Mouse (Mus musculus) liver, postnatal 0 days (tissue): ENCODE data around the gene Gp9. TPM values are rescaled to one million over a fixed set of nuclear protein-coding genes. Genes with fewer than 3 reads are reported as not detected.

ENCODE experiments used
- ATAC-seq: fragments of 200-750 bp; cut with Nextera tagmentation; 2 replicates; pipeline ENCODE4 v1.8.0; 2017; ENCODE audit warnings: mild to moderate bottlenecking, moderate library complexity
- DNase-seq: peaks from one replicate; pipeline ENCODE4 v3.0.0-alpha.2; 2016
- H3K27ac ChIP-seq: fragments of 300-500 bp; sonication (generic); 2 replicates; pipeline ENCODE4 v1.5.1; 2014; ENCODE audit warnings: antibody characterized with exemption, moderate library complexity, mild to moderate bottlenecking, low read depth
- H3K27me3 ChIP-seq: fragments of 300-500 bp; sonication (generic); 2 replicates; pipeline ENCODE4 v1.6.1; 2014; ENCODE audit warnings: low read length, control low read depth, mixed read lengths; ENCODE audit not compliant: insufficient read depth
- H3K36me3 ChIP-seq: fragments of 300-500 bp; sonication (generic); replicated peaks from 2 replicates; pipeline ENCODE4 v1.6.1; 2014; ENCODE audit warnings: mild to moderate bottlenecking, control low read depth, low read length, moderate library complexity, mixed read lengths; ENCODE audit not compliant: insufficient read depth
- H3K4me1 ChIP-seq: fragments of 300-500 bp; sonication (generic); 2 replicates; pipeline ENCODE4 v1.6.1; 2014; ENCODE audit warnings: antibody characterized with exemption, mild to moderate bottlenecking, control low read depth; ENCODE audit not compliant: insufficient read depth
- H3K4me2 ChIP-seq: fragments of 300-500 bp; sonication (generic); 2 replicates; pipeline ENCODE4 v1.6.1; 2014; ENCODE audit warnings: low read depth, mild to moderate bottlenecking, low read length, moderate library complexity, mixed read lengths
- H3K4me3 ChIP-seq: fragments of 300-500 bp; sonication (generic); 2 replicates; pipeline ENCODE4 v1.5.1; 2014; ENCODE audit warnings: low read depth, low read length
- H3K9ac ChIP-seq: fragments of 300-500 bp; sonication (generic); replicated peaks from 2 replicates; pipeline ENCODE4 v1.6.1; 2014; ENCODE audit warnings: mild to moderate bottlenecking, moderate library complexity
- H3K9me3 ChIP-seq: fragments of 300-500 bp; sonication (generic); 2 replicates; pipeline ENCODE4 v1.6.1; 2016; ENCODE audit warnings: mild to moderate bottlenecking, control low read depth, low read length, mixed read lengths
- CTCF ChIP-seq: sonication (generic); IDR thresholded peaks from 2 replicates; pipeline ENCODE4 v1.5.1; 2016; ENCODE audit warnings: antibody characterized with exemption, low read depth
- EP300 ChIP-seq: IDR thresholded peaks from 2 replicates; pipeline ENCODE4 v1.6.1; 2016; ENCODE audit warnings: antibody characterized with exemption, low read depth, mild to moderate bottlenecking
- WGBS: fragments of 180-500 bp; shearing (Covaris S2); extraction: QIAGEN DNeasy Blood & Tissue Kit; methylation state at CpG from one replicate; pipeline ENCODE4 v1.1.7; 2014; ENCODE audit not compliant: insufficient replicate concordance; 5-methylcytosine and 5-hydroxymethylcytosine counted together
- polyA plus RNA-seq: library from polyadenylated mRNA; unstranded; fragments of >200 nt; fragmentation: Nextera tagmentation; extraction: Ambion mirVana; gene quantifications from 2 replicates; pipeline ENCODE4 v1.2.1, GENCODE M21; 2015

Gene Gp9
- polyA plus RNA-seq, 1 experiment from 2014 or later = 38.0 TPM

GRCm38 (mm10) chr6:87804036-87804435 is 26.2 kb downstream of the Gp9 start:
- TF ChIP-seq CTCF (no peak), EP300 (no peak)
- no peak for DNase-seq
- Histone ChIP-seq H3K36me3 (peaks cover 53% of the 10 kb centered on the region), H3K27ac (no peak overlapping the region), H3K9ac (no peak overlapping the region), H3K4me2 (no peak overlapping the region), H3K4me3 (no peak overlapping the region), H3K9me3 (no peaks in the 10 kb centered on the region), H3K4me1 (peaks cover 46% of the 10 kb centered on the region), H3K27me3 (no peaks in the 10 kb centered on the region)
- no peak for ATAC-seq
- 42% methylated on average over 1 of the region's 1 CpGs for WGBS

DNA sequence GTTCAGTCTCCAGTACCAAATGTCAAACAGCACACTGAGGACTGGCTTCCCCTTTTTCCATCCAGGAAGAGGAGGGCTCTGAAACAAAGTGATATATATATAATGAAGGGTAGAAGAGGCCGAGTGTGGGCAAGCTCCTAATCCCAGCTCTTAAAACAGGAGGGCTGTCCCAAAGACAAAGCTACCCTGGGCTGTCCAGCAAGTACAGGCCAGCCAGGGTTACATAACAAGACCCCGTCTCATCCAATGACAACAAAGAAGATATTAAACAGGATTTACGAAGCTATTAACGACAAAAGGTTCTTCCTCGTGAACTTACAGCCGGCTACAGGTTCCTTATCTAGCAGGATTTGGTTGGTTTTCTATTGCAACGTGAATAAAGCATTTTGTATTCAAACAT is 27.0 kb downstream of the Gp9 start:
- H3K27me3 ChIP-seq = no peaks in the 10 kb centered on the region
- no peaks in the 10 kb centered on the region for H3K9me3 ChIP-seq
- H3K27ac ChIP-seq = peak overlapping the region; percentile 35
- no peak for DNase-seq
- ATAC-seq = no peak
- H3K4me2 ChIP-seq = no peak overlapping the region
- no peak overlapping the region for H3K9ac ChIP-seq
- H3K36me3 ChIP-seq = peaks cover 49% of the 10 kb centered on the region
- WGBS = 62% methylated on average over 7 of the region's 7 CpGs
- H3K4me1 ChIP-seq = peaks cover 48% of the 10 kb centered on the region
- H3K4me3 ChIP-seq = no peak overlapping the region
- TF ChIP-seq CTCF (no peak), EP300 (no peak)

- no peak overlapping the region for H3K9ac ChIP-seq
- no peak for TF ChIP-seq CTCF
- TF ChIP-seq EP300 = no peak
- DNase-seq (no peak), ATAC-seq (no peak)
- no peaks in the 10 kb centered on the region for H3K9me3 ChIP-seq
- H3K27ac ChIP-seq = peak overlapping the region; percentile 0; the same call in 1 of the 2 replicates
- peaks cover 49% of the 10 kb centered on the region for H3K36me3 ChIP-seq
- 86% methylated on average over 7 of the region's 7 CpGs for WGBS
- H3K4me2 ChIP-seq = peak overlapping the region; percentile 1; the same call in 1 of the 2 replicates
- peaks cover 45% of the 10 kb centered on the region for H3K4me1 ChIP-seq
- H3K27me3 ChIP-seq = no peaks in the 10 kb centered on the region
- H3K4me3 ChIP-seq = no peak overlapping the region
Measured at GRCm38 (mm10) chr6:87805448-87805847, 27.6 kb downstream of the Gp9 start.

DNA sequence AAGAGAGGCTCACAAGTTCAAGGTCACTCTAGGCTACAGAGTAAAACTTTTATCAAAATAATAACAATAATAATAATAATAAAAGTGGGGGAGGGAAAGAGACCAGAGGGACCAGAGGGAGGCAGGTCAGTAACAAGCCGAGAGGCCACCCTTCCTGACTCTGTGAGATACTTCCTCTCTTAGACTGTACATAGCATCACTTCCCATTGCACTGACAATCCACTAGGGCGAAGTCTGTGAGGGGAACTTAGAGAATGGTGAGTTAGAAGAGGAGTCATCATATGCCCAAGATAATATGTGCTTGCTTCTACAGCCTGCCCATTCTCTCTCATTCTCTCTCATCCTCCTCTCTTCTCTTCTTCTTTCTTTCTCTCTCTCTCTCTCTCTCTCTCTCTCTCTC is 28.2 kb downstream of the Gp9 start:
- Histone ChIP-seq H3K4me2 (peak overlapping the region; percentile 1; the same call in 1 of the 2 replicates), H3K4me3 (no peak overlapping the region), H3K27ac (peak overlapping the region; percentile 0; the same call in 1 of the 2 replicates), H3K4me1 (peaks cover 40% of the 10 kb centered on the region), H3K9me3 (no peaks in the 10 kb centered on the region), H3K36me3 (peaks cover 46% of the 10 kb centered on the region), H3K9ac (no peak overlapping the region), H3K27me3 (no peaks in the 10 kb centered on the region)
- no peak for ATAC-seq
- TF ChIP-seq CTCF = peak; percentile 55
- TF ChIP-seq EP300 = no peak
- DNase-seq = no peak
- WGBS = 21% methylated on average over 2 of the region's 2 CpGs

GRCm38 (mm10) chr6:87806857-87807256 is 29.0 kb downstream of the Gp9 start:
- H3K27ac ChIP-seq = peak overlapping the region; percentile 55
- no peaks in the 10 kb centered on the region for H3K9me3 ChIP-seq
- H3K36me3 ChIP-seq = peaks cover 39% of the 10 kb centered on the region
- DNase-seq (peak; percentile 16), ATAC-seq (no peak)
- H3K4me3 ChIP-seq = no peak overlapping the region
- H3K9ac ChIP-seq = peak overlapping the region; percentile 52
- H3K27me3 ChIP-seq = no peaks in the 10 kb centered on the region
- WGBS = 47% methylated on average over 2 of the region's 2 CpGs
- H3K4me2 ChIP-seq = peak overlapping the region; percentile 72
- H3K4me1 ChIP-seq = peaks cover 39% of the 10 kb centered on the region
- no peak for TF ChIP-seq EP300
- TF ChIP-seq CTCF = peak; percentile 14; the same call in 1 of the 2 replicates

DNA sequence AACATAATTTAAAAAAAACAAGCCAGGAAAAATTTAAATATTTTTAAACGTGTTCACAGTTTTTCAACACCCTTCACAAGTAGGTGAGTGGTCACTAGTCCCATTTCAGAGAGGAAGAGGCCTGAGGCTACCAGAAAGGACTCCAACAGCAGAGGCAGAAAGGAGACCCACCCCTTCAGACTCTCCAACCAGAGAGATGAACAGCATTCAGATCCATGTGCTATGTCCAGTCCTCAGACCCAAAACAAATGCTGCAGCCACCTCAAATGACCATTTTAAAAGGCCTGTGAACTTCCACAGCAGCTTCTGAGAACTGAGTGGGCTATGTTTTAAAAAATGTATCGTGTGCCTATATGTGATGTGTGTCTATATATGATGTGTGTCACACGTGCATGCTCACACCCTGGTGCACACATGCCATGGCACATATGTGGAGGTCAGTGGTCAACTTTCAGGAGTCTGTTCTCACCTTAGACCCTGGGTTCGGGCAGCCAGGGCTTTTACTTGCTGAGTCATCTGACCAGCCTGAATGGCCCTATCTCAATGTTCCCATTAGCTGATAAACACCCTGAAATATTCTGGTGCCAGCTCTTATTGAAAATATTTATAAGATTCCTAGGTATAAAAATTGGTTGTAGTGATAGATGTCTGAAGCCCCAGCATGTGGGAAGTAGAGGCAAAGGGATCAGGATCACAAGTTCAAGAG is 30.0 kb downstream of the Gp9 start:
- DNase-seq (peak; percentile 26), ATAC-seq (no peak)
- TF ChIP-seq EP300 (peak; percentile 24; the same call in 1 of the 2 replicates), CTCF (no peak)
- H3K4me2 ChIP-seq = peak overlapping the region; percentile 72
- H3K27ac ChIP-seq = peak overlapping the region; percentile 100
- H3K27me3 ChIP-seq = no peaks in the 10 kb centered on the region
- no peaks in the 10 kb centered on the region for H3K9me3 ChIP-seq
- H3K4me3 ChIP-seq = peak overlapping the region; percentile 97
- H3K4me1 ChIP-seq = peaks cover 48% of the 10 kb centered on the region
- H3K36me3 ChIP-seq = peaks cover 33% of the 10 kb centered on the region
- 59% methylated on average over 4 of the region's 4 CpGs for WGBS
- H3K9ac ChIP-seq = peak overlapping the region; percentile 93
